In genomic region chr5:125253448-125253847, GRCm38 (mm10) we compare ENCODE assay signal across 19 mouse cellular contexts.
A peak's percentile ranks its signal among the peaks of the same experiment; 100 is the strongest.
DNase-seq lines count a peak whose midpoint lies in the region; ATAC-seq and TF ChIP-seq lines count a peak whose summit lies in the region.
"Had no signal": no experiment of that assay in that cellular context is flagged by ENCODE, and none has a peak within 500 bp of the region (broad histone marks: within the 10 kb centered on the region; RNA-seq: fewer than 3 reads in every experiment).

No protein-coding gene starts in this region.

- H3K79me2 ChIP-seq in myocyte (ENCODE audit: control insufficient read depth, insufficient read depth) = no peaks in the 10 kb centered on the region

- no peaks in the 10 kb centered on the region for H3K27me3 ChIP-seq in myocyte (ENCODE audit: control insufficient read depth, insufficient read depth, insufficient read length)
- H3K27me3 ChIP-seq: embryonic facial prominence, embryonic 13.5 days; embryonic facial prominence, embryonic 15.5 days; forebrain, embryonic 12.5 days had no signal

- DNase-seq in gastrocnemius, adult 2 months = no peak
- no peak for DNase-seq in gastrocnemius, postnatal 14 days
- DNase-seq in spleen, postnatal 14 days (ENCODE audit: low spot score in 2 of 2) = no peak
- DNase-seq: cerebellum, adult 11 months; cerebellum, adult 18-20 months; cerebellum, adult 8-10 months; cerebellum, adult 9-11 months; cerebellum, postnatal 14 days; cerebellum, postnatal 36 days; embryo, embryonic 11 days had no signal

- H3K36me3 ChIP-seq in myocyte (ENCODE audit: control insufficient read depth, insufficient read depth) = no peaks in the 10 kb centered on the region
- H3K36me3 ChIP-seq: embryonic facial prominence, embryonic 13.5 days; embryonic facial prominence, embryonic 15.5 days; forebrain, embryonic 10.5 days; forebrain, embryonic 12.5 days had no signal

- no peak for ATAC-seq in CD4-positive, CD25-positive, alpha-beta regulatory T cell, adult 4 months
- ATAC-seq: forebrain, embryonic 14.5 days; forebrain, embryonic 16.5 days had no signal

- no peak for TF ChIP-seq CTCF in gastrocnemius, adult 2 months (IDR thresholded peaks at IDR 0.05)

- no peak for TF ChIP-seq POLR2A in myocyte (IDR thresholded peaks at IDR 0.05; ENCODE audit: insufficient read length, low read depth)

- peak overlapping the region; percentile 71 for H3K4me2 ChIP-seq in myocyte (ENCODE audit: low read depth)
- H3K4me2 ChIP-seq: embryonic facial prominence, embryonic 13.5 days; embryonic facial prominence, embryonic 15.5 days; forebrain, embryonic 12.5 days had no signal

- peak overlapping the region; percentile 87 for H3K27ac ChIP-seq in gastrocnemius, adult 2 months
- H3K27ac ChIP-seq: embryonic facial prominence, embryonic 13.5 days; forebrain, embryonic 10.5 days; forebrain, embryonic 12.5 days had no signal

- intact Hi-C loops in gastrocnemius, adult 2 months (cut with DNase I) = loop anchor here (2.0 kb wide), 1 partner anchor 15 kb away; no protein-coding TSS in a partner anchor
- intact Hi-C loops in gastrocnemius, postnatal 14 days (cut with DNase I; ENCODE audit: low total_unique reads) = no loop called here

- H3K4me3 ChIP-seq in gastrocnemius, adult 2 months = no peak overlapping the region
- no peak overlapping the region for H3K4me3 ChIP-seq in myocyte
- H3K4me3 ChIP-seq: embryonic facial prominence, embryonic 13.5 days; embryonic facial prominence, embryonic 15.5 days; erythroblast, embryonic 14.5 days; forebrain, embryonic 10.5 days; forebrain, embryonic 12.5 days had no signal

- H3ac ChIP-seq in myocyte (ENCODE audit: control insufficient read depth, insufficient read length) = no peak overlapping the region

TF ChIP-seq in myocyte, 11 proteins besides CTCF, POLR2A, EP300 and RAD21:
- TF ChIP-seq USF1 (IDR thresholded peaks at IDR 0.05; ENCODE audit: low read depth) = peak; percentile 62
- no peak for TF ChIP-seq SRF (IDR thresholded peaks at IDR 0.05; ENCODE audit: control insufficient read depth, insufficient read length, low read depth)
- peak in 1 of 3 experiments; percentile 29 for TF ChIP-seq MYOG (IDR thresholded peaks at IDR 0.05; ENCODE audit: control insufficient read depth in 1 of 3, insufficient read depth in 1 of 3, insufficient read length in 2 of 3, low read depth in 2 of 3)
- TF ChIP-seq TCF3 (IDR thresholded peaks at IDR 0.05; ENCODE audit: insufficient read length, low read depth) = no peak
- TF ChIP-seq REST (IDR thresholded peaks at IDR 0.05; ENCODE audit: insufficient read depth, insufficient read length) = no peak
- peak; percentile 57 for TF ChIP-seq TCF12 (IDR thresholded peaks at IDR 0.05; ENCODE audit: insufficient read depth, poor library complexity, severe bottlenecking)
- peak; percentile 4 to 47 (median 5) for TF ChIP-seq MYOD1 (IDR thresholded peaks at IDR 0.05; ENCODE audit: control insufficient read depth in 1 of 3, insufficient read length in 2 of 3, low read depth in 2 of 3)
- no peak for TF ChIP-seq MAX (IDR thresholded peaks at IDR 0.05; ENCODE audit: low read depth)
